In genomic region chr19:46481756-46482155, GRCm38 (mm10) we compare ENCODE assay signal across 8 mouse cellular contexts. TPM values are rescaled to one million over a fixed set of nuclear protein-coding genes. Genes with fewer than 3 reads are reported as not detected.
DNase-seq lines count a peak whose midpoint lies in the region; ATAC-seq and TF ChIP-seq lines count a peak whose summit lies in the region.
"Had no signal": no experiment of that assay in that cellular context is flagged by ENCODE, and none has a peak within 500 bp of the region (broad histone marks: within the 10 kb centered on the region; RNA-seq: fewer than 3 reads in every experiment).

No protein-coding gene starts in this region.

- peaks cover 12% of the 10 kb centered on the region for H3K36me3 ChIP-seq in kidney, postnatal 0 days (ENCODE audit: insufficient read depth, low read length)
- H3K36me3 ChIP-seq in embryonic facial prominence, embryonic 11.5 days (replicated peaks; ENCODE audit: control insufficient read depth, insufficient read depth, low read depth, low read length) = peaks cover 3% of the 10 kb centered on the region; the same call in 1 of the 2 replicates
- no peaks in the 10 kb centered on the region for H3K36me3 ChIP-seq in midbrain, embryonic 15.5 days (replicated peaks)
- H3K36me3 ChIP-seq: liver, embryonic 15.5 days had no signal

- DNase-seq in kidney, postnatal 0 days (ENCODE audit: low spot score) = no peak
- DNase-seq in kidney, adult 8-10 months = no peak
- peak; percentile 21 for DNase-seq in embryonic facial prominence, embryonic 11.5 days (ENCODE audit: low spot score)
- DNase-seq in fibroblast of lung, adult 2 months (ENCODE audit: low read depth) = peak; percentile 83
- no peak for DNase-seq in right cerebral cortex, postnatal 36 days (ENCODE audit: low spot score in 2 of 2)

- H3K4me3 ChIP-seq in kidney, postnatal 0 days (replicated peaks; ENCODE audit: low read depth, low read length) = no peak overlapping the region
- H3K4me3 ChIP-seq in embryonic facial prominence, embryonic 11.5 days (ENCODE audit: low read depth, low read length) = no peak overlapping the region
- no peak overlapping the region for H3K4me3 ChIP-seq in midbrain, embryonic 15.5 days
- H3K4me3 ChIP-seq: liver, embryonic 15.5 days had no signal

- H3K27me3 ChIP-seq in kidney, postnatal 0 days (ENCODE audit: insufficient read depth, low read length) = no peaks in the 10 kb centered on the region
- H3K27me3 ChIP-seq in embryonic facial prominence, embryonic 11.5 days (ENCODE audit: control insufficient read depth, insufficient read depth, low read length) = no peaks in the 10 kb centered on the region
- H3K27me3 ChIP-seq in midbrain, embryonic 15.5 days (replicated peaks) = no peaks in the 10 kb centered on the region
- H3K27me3 ChIP-seq: liver, embryonic 15.5 days had no signal

- H3K9me3 ChIP-seq in kidney, postnatal 0 days (replicated peaks; ENCODE audit: low read length) = no peaks in the 10 kb centered on the region
- no peaks in the 10 kb centered on the region for H3K9me3 ChIP-seq in embryonic facial prominence, embryonic 11.5 days (replicated peaks; ENCODE audit: control insufficient read depth, low read length)
- H3K9me3 ChIP-seq in midbrain, embryonic 15.5 days = no peaks in the 10 kb centered on the region
- H3K9me3 ChIP-seq: liver, embryonic 15.5 days had no signal

- TF ChIP-seq CTCF in kidney, postnatal 0 days (IDR thresholded peaks at IDR 0.05; ENCODE audit: low read depth) = no peak

- WGBS in kidney, postnatal 0 days = 16% methylated on average over 4 of the region's 4 CpGs
- 22% methylated on average over 4 of the region's 4 CpGs for WGBS in embryonic facial prominence, embryonic 11.5 days
- WGBS in midbrain, embryonic 15.5 days = 9% methylated on average over 4 of the region's 4 CpGs

- H3K9ac ChIP-seq in kidney, postnatal 0 days (ENCODE audit: low read depth, low read length) = no peak overlapping the region
- H3K9ac ChIP-seq in embryonic facial prominence, embryonic 11.5 days (replicated peaks; ENCODE audit: low read length) = no peak overlapping the region
- H3K9ac ChIP-seq in midbrain, embryonic 15.5 days = no peak overlapping the region
- H3K9ac ChIP-seq: liver, embryonic 15.5 days had no signal

- 0 out of 2 replicates have a peak overlapping the region, but pooled peaks have one; percentile 8 for H3K27ac ChIP-seq in kidney, postnatal 0 days
- H3K27ac ChIP-seq in embryonic facial prominence, embryonic 11.5 days (replicated peaks; ENCODE audit: low read depth, low read length) = no peak overlapping the region
- peak overlapping the region; percentile 54 for H3K27ac ChIP-seq in midbrain, embryonic 15.5 days
- H3K27ac ChIP-seq: liver, embryonic 15.5 days had no signal

- no peak overlapping the region for H3K4me2 ChIP-seq in kidney, postnatal 0 days (ENCODE audit: low read length)
- H3K4me2 ChIP-seq in embryonic facial prominence, embryonic 11.5 days (ENCODE audit: low read depth, low read length) = no peak overlapping the region
- no peak overlapping the region for H3K4me2 ChIP-seq in midbrain, embryonic 15.5 days
- H3K4me2 ChIP-seq: liver, embryonic 15.5 days had no signal

- ATAC-seq in kidney, postnatal 0 days (replicated peaks; ENCODE audit: low FRiP score, low read depth) = no peak
- ATAC-seq in embryonic facial prominence, embryonic 11.5 days (replicated peaks; ENCODE audit: insufficient number of reproducible peaks, low FRiP score, low TSS enrichment, low read depth) = no peak
- ATAC-seq in midbrain, embryonic 15.5 days (replicated peaks) = no peak
- ATAC-seq in erythroid progenitor cell, adult 5-6 weeks (replicated peaks; ENCODE audit: low FRiP score, poor library complexity, severe bottlenecking) = no peak

- H3K4me1 ChIP-seq in kidney, postnatal 0 days (replicated peaks; ENCODE audit: insufficient read depth, low read length) = peaks cover 64% of the 10 kb centered on the region
- H3K4me1 ChIP-seq in embryonic facial prominence, embryonic 11.5 days (ENCODE audit: control insufficient read depth, insufficient read depth, low read length) = peaks cover 10% of the 10 kb centered on the region; the same call in 1 of the 2 replicates
- H3K4me1 ChIP-seq in midbrain, embryonic 15.5 days = peaks cover 39% of the 10 kb centered on the region

RNA-seq across cellular contexts. Expression of gene Trim8, which starts 19.7 kb away (rescaled TPM):
- 27.8 and 30.5 TPM in 2 replicates for polyA plus RNA-seq in kidney, postnatal 0 days (2015; fragmentation: Nextera tagmentation; extraction: Ambion mirVana)
- polyA plus RNA-seq in embryonic facial prominence, embryonic 11.5 days (2014; fragmentation: Nextera tagmentation; extraction: Ambion mirVana) = 17.8 and 18.6 TPM in 2 replicates
- polyA plus RNA-seq in midbrain, embryonic 15.5 days (2015; fragmentation: Nextera tagmentation; extraction: Ambion mirVana) = 29.9 and 30.5 TPM in 2 replicates
- 4.2 and 9.4 TPM in 2 replicates for total RNA-seq in erythroid progenitor cell, adult 5-6 weeks (2015; ENCODE audit: low replicate concordance)
- 5.5 and 7.7 TPM in 2 replicates for total RNA-seq in erythroid progenitor cell, adult 5-6 weeks (2017; ENCODE audit: low replicate concordance)

Comparison
In these comparisons a context has a peak if more than half of its experiments do, and no peak if none do; other contexts are left out.
1. DNase-seq: peak in embryonic facial prominence, embryonic 11.5 days (single experiment) and fibroblast of lung, adult 2 months (single experiment); none in kidney, postnatal 0 days (single experiment), kidney, adult 8-10 months (0 of 2) and right cerebral cortex, postnatal 36 days (0 of 2).